Mouse (Mus musculus) thymus, postnatal 10 days (tissue): ENCODE data around the gene Tjp2.
"Not testable (repeated sequence)": the region's sequence is repeated elsewhere in the genome, so short reads cannot be mapped to it uniquely, and the experiment has no call there.

Source experiments
- DNase-seq, 2 experiments: peaks; one replicate each; pipeline ENCODE4 v3.0.0; 2021; ENCODE audit warnings: low spot score in 2 of 2

The Tjp2 gene

DNA sequence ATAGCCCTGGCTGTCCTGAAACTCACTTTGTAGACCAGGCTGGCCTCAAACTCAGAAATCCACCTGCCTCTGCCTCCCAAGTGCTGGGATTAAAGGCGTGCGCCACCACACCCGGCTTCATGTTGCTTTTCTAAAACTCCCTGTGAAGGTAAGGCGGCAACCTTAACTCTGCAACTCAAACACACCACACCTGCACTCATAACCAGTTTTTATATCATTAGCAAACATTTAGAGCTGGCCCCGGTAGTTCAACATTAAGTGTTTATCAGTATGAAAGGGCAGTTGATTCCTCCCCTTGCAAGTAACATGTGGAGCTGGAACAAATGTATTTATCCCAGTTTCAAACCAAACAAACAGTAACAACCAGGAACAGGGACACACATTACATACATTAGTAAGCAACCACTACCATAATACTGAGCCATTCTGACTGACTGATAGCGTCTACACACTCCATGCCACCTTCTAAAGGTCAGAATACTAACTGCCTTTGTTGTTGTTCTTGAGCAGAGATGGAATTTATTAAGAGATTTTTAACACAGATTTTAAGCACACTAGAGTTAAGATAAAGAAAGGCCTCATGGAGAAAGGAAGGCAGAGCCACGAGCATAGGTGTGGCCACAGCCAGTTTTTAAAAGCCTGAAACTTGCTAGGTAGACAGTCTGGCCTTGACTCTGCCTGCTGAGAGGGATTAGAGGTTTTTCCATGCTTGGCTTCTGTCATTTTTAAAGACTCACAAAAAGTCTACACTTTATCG is 101.1 kb downstream of the Tjp2 start:
- no peak for DNase-seq

- DNase-seq, result no peak
Measured at GRCm38 (mm10) chr19:24123087-24123486, 101.7 kb downstream of the Tjp2 start.

GRCm38 (mm10) chr19:24122647-24123046 is 102.2 kb downstream of the Tjp2 start:
- DNase-seq, result no peak

GRCm38 (mm10) chr19:24120811-24121210 is 104.0 kb downstream of the Tjp2 start:
- no peak for DNase-seq

GRCm38 (mm10) chr19:24118775-24119174 is 106.1 kb downstream of the Tjp2 start:
- DNase-seq, result no peak

GRCm38 (mm10) chr19:24111581-24111980 is 113.2 kb downstream of the Tjp2 start:
- no peak for DNase-seq

DNA sequence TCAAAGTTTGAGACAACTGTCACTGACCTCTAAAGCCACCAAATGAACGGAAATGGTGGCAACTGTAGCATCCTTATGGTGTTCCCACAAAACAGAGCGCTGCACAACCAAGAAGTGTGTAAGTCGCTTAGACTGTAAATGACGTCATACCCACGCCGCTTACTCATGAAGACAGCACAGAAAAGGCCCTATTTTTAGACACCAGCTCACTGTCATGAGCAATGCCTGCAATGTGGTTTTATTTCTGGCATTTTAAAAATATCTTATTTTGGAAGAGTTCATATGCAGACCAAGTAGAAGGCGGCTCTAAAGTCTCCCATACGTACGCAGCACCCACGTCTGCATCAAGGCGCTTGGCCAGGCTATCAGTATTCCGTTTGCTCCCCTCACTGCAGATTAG is 117.1 kb downstream of the Tjp2 start:
- DNase-seq, result no peak

- DNase-seq, result no peak
Measured at GRCm38 (mm10) chr19:24103802-24104201, 121.0 kb downstream of the Tjp2 start.

GRCm38 (mm10) chr19:24102562-24103126 is 122.2 kb downstream of the Tjp2 start:
- DNase-seq, result no peak

- DNase-seq, result no peak
Measured at GRCm38 (mm10) chr19:24101183-24101582, 123.6 kb downstream of the Tjp2 start.

GRCm38 (mm10) chr19:24098691-24099090 is 126.1 kb downstream of the Tjp2 start:
- DNase-seq, result no peak

GRCm38 (mm10) chr19:24097666-24098455 is 127.0 kb downstream of the Tjp2 start:
- DNase-seq, result no peak

GRCm38 (mm10) chr19:24092060-24092459 is 132.8 kb downstream of the Tjp2 start:
- not testable (repeated sequence) for DNase-seq

GRCm38 (mm10) chr19:24090366-24090765 is 134.5 kb downstream of the Tjp2 start:
- no peak for DNase-seq

DNA sequence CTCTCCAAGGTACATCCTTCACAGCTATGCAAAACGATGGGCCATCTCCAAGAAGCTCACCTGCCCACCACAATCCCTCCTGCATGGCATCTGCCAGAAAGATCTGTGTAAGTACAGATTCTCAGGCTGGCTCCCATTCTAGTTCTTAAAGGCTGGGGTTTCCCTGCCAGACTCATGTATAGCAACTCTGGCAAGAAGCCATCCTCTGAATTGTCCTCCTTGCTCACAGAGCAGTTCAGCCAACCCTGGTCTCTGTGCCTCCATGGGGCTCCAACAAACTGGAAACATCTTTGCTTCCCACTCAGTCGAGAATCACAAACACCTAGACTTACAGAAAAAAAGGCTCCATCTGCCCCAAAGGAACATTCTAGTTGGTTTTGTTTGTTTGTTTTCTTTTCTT is 139.5 kb downstream of the Tjp2 start:
- no peak for DNase-seq

DNA sequence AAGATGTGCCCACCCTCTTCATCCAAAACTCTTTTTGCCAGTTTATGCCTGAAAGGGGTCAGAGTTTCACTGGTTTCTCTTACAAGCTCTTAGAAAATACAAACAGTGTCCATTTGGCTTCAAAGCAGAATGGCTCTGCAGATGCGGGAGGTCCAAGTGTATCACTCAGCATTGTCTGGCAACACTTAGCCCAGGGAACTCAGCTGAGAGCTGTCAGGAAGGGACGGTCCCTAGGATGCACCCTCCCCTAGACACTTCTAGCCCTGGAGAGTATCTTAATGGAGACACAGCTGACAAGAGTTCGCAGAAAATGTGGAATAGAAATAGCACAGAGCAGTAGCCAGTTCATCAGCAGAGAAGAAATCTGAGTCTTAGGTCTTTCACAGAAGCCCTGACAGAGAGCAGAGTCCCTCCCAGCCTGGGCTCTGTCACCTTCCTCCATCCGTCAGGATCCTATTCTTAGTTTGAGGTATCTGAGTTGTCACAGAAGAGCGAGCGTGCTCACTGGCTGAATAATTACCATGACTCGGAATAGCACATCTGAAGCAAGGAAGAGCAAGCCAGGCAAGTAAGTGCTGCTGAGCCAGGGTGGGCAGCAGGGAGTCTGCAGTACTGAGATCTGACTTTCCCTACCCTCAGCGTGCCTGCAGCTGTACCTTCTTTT is 144.3 kb downstream of the Tjp2 start:
- no peak for DNase-seq

DNA sequence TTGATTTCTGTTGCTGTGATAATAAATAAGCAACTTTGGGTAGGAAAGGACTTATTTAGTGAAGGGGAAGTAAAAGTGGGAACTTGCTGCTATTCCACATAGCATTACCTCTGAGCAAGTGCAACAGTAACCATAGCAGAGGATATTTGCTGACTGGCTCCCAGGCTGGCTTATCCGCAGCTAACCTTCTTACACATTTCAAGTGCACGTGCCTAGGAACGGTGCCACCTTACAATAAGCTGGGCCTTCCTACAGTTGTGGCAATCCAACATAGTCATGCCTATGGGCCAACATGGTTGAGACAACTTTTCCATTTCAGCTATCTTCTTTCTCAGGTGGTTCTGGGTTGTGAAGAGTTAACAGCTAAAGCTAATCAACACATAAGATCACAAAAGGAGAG is 147.2 kb downstream of the Tjp2 start:
- DNase-seq, result no peak

- no peak for DNase-seq
Measured at GRCm38 (mm10) chr19:24076536-24076935, 148.3 kb downstream of the Tjp2 start.

DNA sequence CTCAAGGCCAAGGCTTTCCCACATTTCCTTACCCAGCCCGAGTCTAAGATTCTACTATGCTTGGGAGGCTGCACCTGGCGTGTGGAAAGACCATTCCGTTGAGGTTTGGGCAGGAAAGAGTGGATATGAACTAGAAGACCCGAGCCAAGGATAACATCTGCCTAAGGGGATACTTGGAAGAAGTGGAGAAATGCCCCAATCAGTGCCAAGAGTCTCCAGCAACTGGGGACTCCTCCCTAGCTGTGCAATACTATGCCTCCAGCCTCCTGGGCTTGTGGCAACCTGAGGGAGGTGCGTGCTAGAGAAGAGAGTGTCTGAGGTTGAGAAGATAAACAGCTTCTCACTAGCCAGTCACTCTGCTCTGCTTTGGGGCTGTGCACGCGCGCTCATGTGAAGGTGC is 148.9 kb downstream of the Tjp2 start:
- no peak for DNase-seq

DNA sequence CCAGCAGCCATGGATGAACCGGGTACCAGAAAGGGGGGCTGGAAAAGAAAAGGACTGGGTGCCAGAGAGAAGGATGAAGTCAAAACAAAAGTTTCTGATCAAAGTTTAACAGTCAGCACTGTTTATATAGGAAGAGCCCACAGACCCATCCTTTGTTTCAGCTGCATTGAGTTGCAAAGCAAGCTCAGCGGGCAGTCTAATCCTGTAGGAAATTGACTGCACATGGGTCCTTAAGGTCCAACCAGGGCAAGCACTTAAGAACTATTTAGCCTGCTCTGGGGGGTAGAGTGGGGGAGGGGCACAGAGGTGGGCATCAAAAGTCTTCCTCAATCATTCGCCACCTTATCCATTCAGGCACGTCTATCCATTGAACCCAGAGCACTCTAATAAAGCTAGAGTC is 151.7 kb downstream of the Tjp2 start:
- DNase-seq, result no peak

GRCm38 (mm10) chr19:24064348-24064895 is 160.4 kb downstream of the Tjp2 start:
- DNase-seq, result no peak

DNA sequence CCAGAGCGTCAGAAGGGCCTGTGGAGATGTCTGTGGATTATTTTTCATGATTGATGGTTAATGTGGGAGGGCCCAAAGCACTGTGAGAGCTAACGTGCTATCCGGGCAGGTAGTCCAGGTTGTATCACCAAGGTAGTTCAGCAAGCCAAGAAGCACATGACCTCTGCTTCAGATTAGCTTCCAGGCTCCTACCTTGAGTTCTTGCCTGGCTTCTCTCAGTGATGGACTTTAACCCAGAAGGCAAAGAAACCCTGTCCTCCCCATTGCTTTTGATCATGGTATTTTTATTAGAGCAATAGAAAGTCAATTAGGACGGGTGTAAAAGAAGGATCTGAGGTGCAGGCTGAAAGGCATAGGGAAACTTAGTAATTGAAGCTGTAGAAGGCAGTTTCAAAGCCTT is 161.2 kb downstream of the Tjp2 start:
- DNase-seq, result no peak
